Comparison of ENCODE assay signal across 8 mouse cellular contexts in genomic region chr5:76782414-76783103, GRCm38 (mm10).
DNase-seq lines count a peak whose midpoint lies in the region; ATAC-seq and TF ChIP-seq lines count a peak whose summit lies in the region.

No protein-coding gene starts in this region.

- no peak overlapping the region for H3K9ac ChIP-seq in hindbrain, embryonic 15.5 days
- H3K9ac ChIP-seq in midbrain, embryonic 16.5 days (ENCODE audit: low read depth, low read length) = peak overlapping the region; percentile 40; the same call in 1 of the 2 replicates
- no peak overlapping the region for H3K9ac ChIP-seq in heart, adult 2 months (ENCODE audit: low read depth, low read length)

- peak overlapping the region; percentile 86 for H3K27ac ChIP-seq in hindbrain, embryonic 15.5 days (replicated peaks)
- peak overlapping the region; percentile 81 for H3K27ac ChIP-seq in midbrain, embryonic 16.5 days (ENCODE audit: low read length)
- no peak overlapping the region for H3K27ac ChIP-seq in heart, adult 2 months

- H3K79me2 ChIP-seq in heart, adult 2 months (replicated peaks; ENCODE audit: control insufficient read depth, insufficient read depth, low read length) = no peaks in the 10 kb centered on the region

- TF ChIP-seq POLR2A in heart, adult 2 months (IDR thresholded peaks at IDR 0.05; ENCODE audit: insufficient read depth, low read depth, low read length) = no peak

- TF ChIP-seq EP300 in heart, adult 2 months (IDR thresholded peaks at IDR 0.05; ENCODE audit: insufficient read depth, low read depth, low read length) = no peak

- H3K36me3 ChIP-seq in hindbrain, embryonic 15.5 days = no peaks in the 10 kb centered on the region
- no peaks in the 10 kb centered on the region for H3K36me3 ChIP-seq in midbrain, embryonic 16.5 days (ENCODE audit: control insufficient read depth, insufficient read depth, low read length)
- no peaks in the 10 kb centered on the region for H3K36me3 ChIP-seq in heart, adult 2 months (ENCODE audit: control insufficient read depth, insufficient read depth, low read length)

- H3K4me2 ChIP-seq in hindbrain, embryonic 15.5 days = peak overlapping the region; percentile 25
- H3K4me2 ChIP-seq in midbrain, embryonic 16.5 days (ENCODE audit: low read length) = peak overlapping the region; percentile 20; the same call in 1 of the 2 replicates

- WGBS in hindbrain, embryonic 15.5 days = 15% methylated on average over 7 of the region's 7 CpGs
- WGBS in midbrain, embryonic 16.5 days = 19% methylated on average over 7 of the region's 7 CpGs
- 49% methylated on average over 7 of the region's 7 CpGs for WGBS in heart, adult 2 months

- no peak for DNase-seq in frontal cortex, postnatal 14 days (ENCODE audit: low spot score in 2 of 2)
- DNase-seq in NIH3T3 (ENCODE audit: low read depth) = peak; percentile 22
- no peak for DNase-seq in ovary, adult 18-20 months (ENCODE audit: low spot score)
- no peak for DNase-seq in heart, adult 2 months

- no peaks in the 10 kb centered on the region for H3K9me3 ChIP-seq in hindbrain, embryonic 15.5 days
- H3K9me3 ChIP-seq in midbrain, embryonic 16.5 days (replicated peaks; ENCODE audit: control insufficient read depth, low read length, poor library complexity, severe bottlenecking) = no peaks in the 10 kb centered on the region

- peaks cover 37% of the 10 kb centered on the region for H3K4me1 ChIP-seq in hindbrain, embryonic 15.5 days (replicated peaks)
- H3K4me1 ChIP-seq in midbrain, embryonic 16.5 days (ENCODE audit: control insufficient read depth, insufficient read depth, low read length) = peaks cover 19% of the 10 kb centered on the region
- H3K4me1 ChIP-seq in heart, adult 2 months (ENCODE audit: control insufficient read depth, insufficient read depth, low read length) = no peaks in the 10 kb centered on the region

- no peak overlapping the region for H3K4me3 ChIP-seq in hindbrain, embryonic 15.5 days
- H3K4me3 ChIP-seq in midbrain, embryonic 16.5 days (ENCODE audit: low read depth, low read length) = no peak overlapping the region
- no peak overlapping the region for H3K4me3 ChIP-seq in heart, adult 2 months

- intact Hi-C loops in heart, adult 2 months (cut with DNase I) = no loop called here

- no peak for TF ChIP-seq CTCF in heart, adult 2 months (IDR thresholded peaks at IDR 0.05)

- no peaks in the 10 kb centered on the region for H3K27me3 ChIP-seq in hindbrain, embryonic 15.5 days
- H3K27me3 ChIP-seq in midbrain, embryonic 16.5 days (ENCODE audit: control insufficient read depth, insufficient read depth, low read depth, low read length) = no peaks in the 10 kb centered on the region
- H3K27me3 ChIP-seq in heart, adult 2 months (ENCODE audit: control insufficient read depth, insufficient read depth, low read length) = no peaks in the 10 kb centered on the region

- ATAC-seq in frontal cortex, adult (ENCODE audit: low TSS enrichment) = peak; percentile 63
- peak; percentile 83 for ATAC-seq in hindbrain, embryonic 15.5 days (ENCODE audit: low FRiP score, low read depth)
- peak; percentile 54; the same call in 1 of the 2 replicates for ATAC-seq in midbrain, embryonic 16.5 days
- no peak for ATAC-seq in megakaryocyte, adult 5-6 weeks (ENCODE audit: poor library complexity, severe bottlenecking)
